Mouse (Mus musculus) liver, postnatal 0 days (tissue): Measurements from ENCODE around the gene Lats2. TPM values are rescaled to one million over a fixed set of nuclear protein-coding genes. Genes with fewer than 3 reads are reported as not detected.
"Not testable (repeated sequence)": the region's sequence is repeated elsewhere in the genome, so short reads cannot be mapped to it uniquely, and the experiment has no call there.

Source experiments
- ATAC-seq: fragments of 200-750 bp; cut with Nextera tagmentation; 2 replicates; pipeline ENCODE4 v1.8.0; 2017; ENCODE audit warnings: mild to moderate bottlenecking, moderate library complexity
- DNase-seq: peaks from one replicate; pipeline ENCODE4 v3.0.0-alpha.2; 2016
- H3K27ac ChIP-seq: fragments of 300-500 bp; sonication (generic); 2 replicates; pipeline ENCODE4 v1.5.1; 2014; ENCODE audit warnings: antibody characterized with exemption, moderate library complexity, mild to moderate bottlenecking, low read depth
- H3K27me3 ChIP-seq: fragments of 300-500 bp; sonication (generic); 2 replicates; pipeline ENCODE4 v1.6.1; 2014; ENCODE audit warnings: low read length, control low read depth, mixed read lengths; ENCODE audit not compliant: insufficient read depth
- H3K36me3 ChIP-seq: fragments of 300-500 bp; sonication (generic); replicated peaks from 2 replicates; pipeline ENCODE4 v1.6.1; 2014; ENCODE audit warnings: mild to moderate bottlenecking, control low read depth, low read length, moderate library complexity, mixed read lengths; ENCODE audit not compliant: insufficient read depth
- H3K4me1 ChIP-seq: fragments of 300-500 bp; sonication (generic); 2 replicates; pipeline ENCODE4 v1.6.1; 2014; ENCODE audit warnings: antibody characterized with exemption, mild to moderate bottlenecking, control low read depth; ENCODE audit not compliant: insufficient read depth
- H3K4me2 ChIP-seq: fragments of 300-500 bp; sonication (generic); 2 replicates; pipeline ENCODE4 v1.6.1; 2014; ENCODE audit warnings: low read depth, mild to moderate bottlenecking, low read length, moderate library complexity, mixed read lengths
- H3K4me3 ChIP-seq: fragments of 300-500 bp; sonication (generic); 2 replicates; pipeline ENCODE4 v1.5.1; 2014; ENCODE audit warnings: low read depth, low read length
- H3K9ac ChIP-seq: fragments of 300-500 bp; sonication (generic); replicated peaks from 2 replicates; pipeline ENCODE4 v1.6.1; 2014; ENCODE audit warnings: mild to moderate bottlenecking, moderate library complexity
- H3K9me3 ChIP-seq: fragments of 300-500 bp; sonication (generic); 2 replicates; pipeline ENCODE4 v1.6.1; 2016; ENCODE audit warnings: mild to moderate bottlenecking, control low read depth, low read length, mixed read lengths
- CTCF ChIP-seq: sonication (generic); IDR thresholded peaks from 2 replicates; pipeline ENCODE4 v1.5.1; 2016; ENCODE audit warnings: antibody characterized with exemption, low read depth
- EP300 ChIP-seq: IDR thresholded peaks from 2 replicates; pipeline ENCODE4 v1.6.1; 2016; ENCODE audit warnings: antibody characterized with exemption, low read depth, mild to moderate bottlenecking
- WGBS: fragments of 180-500 bp; shearing (Covaris S2); extraction: QIAGEN DNeasy Blood & Tissue Kit; methylation state at CpG from one replicate; pipeline ENCODE4 v1.1.7; 2014; ENCODE audit not compliant: insufficient replicate concordance; 5-methylcytosine and 5-hydroxymethylcytosine counted together
- polyA plus RNA-seq: library from polyadenylated mRNA; unstranded; fragments of >200 nt; fragmentation: Nextera tagmentation; extraction: Ambion mirVana; gene quantifications from 2 replicates; pipeline ENCODE4 v1.2.1, GENCODE M21; 2015

Gene Lats2
- polyA plus RNA-seq, 1 experiment from 2014 or later: 4.9 TPM

GRCm38 (mm10) chr14:57755661-57756060, 2.5 kb downstream of the Lats2 start:
- H3K27ac ChIP-seq: peak overlapping the region; percentile 68

GRCm38 (mm10) chr14:57753351-57753992, 4.7 kb downstream of the Lats2 start:
- DNase-seq (no peak), ATAC-seq (peak; percentile 14)
- peak overlapping the region; percentile 69 for H3K27ac ChIP-seq
- no peak overlapping the region for H3K9ac ChIP-seq
- H3K4me3 ChIP-seq: no peak overlapping the region
- TF ChIP-seq CTCF (no peak), EP300 (peak; percentile 89)
- no peaks in the 10 kb centered on the region for H3K9me3 ChIP-seq
- H3K4me2 ChIP-seq: peak overlapping the region; percentile 31; the same call in 1 of the 2 replicates
- H3K36me3 ChIP-seq: no peaks in the 10 kb centered on the region
- H3K27me3 ChIP-seq: no peaks in the 10 kb centered on the region
- 41% methylated on average over 9 of the region's 9 CpGs for WGBS
- H3K4me1 ChIP-seq: peaks cover 52% of the 10 kb centered on the region

More at GRCm38 (mm10) chr14:57755661-57756060, 2.5 kb downstream of the Lats2 start:
- Histone ChIP-seq H3K4me2 (peak overlapping the region; percentile 5; the same call in 1 of the 2 replicates), H3K27me3 (no peaks in the 10 kb centered on the region), H3K9me3 (no peaks in the 10 kb centered on the region), H3K4me1 (peaks cover 45% of the 10 kb centered on the region), H3K36me3 (no peaks in the 10 kb centered on the region), H3K9ac (no peak overlapping the region), H3K4me3 (no peak overlapping the region)
- TF ChIP-seq CTCF (no peak), EP300 (no peak)
- DNase-seq (no peak), ATAC-seq (peak; percentile 67)
- 54% methylated on average over 2 of the region's 2 CpGs for WGBS

- not testable (repeated sequence) for H3K4me3 ChIP-seq, H3K9me3 ChIP-seq, H3K27me3 ChIP-seq, H3K36me3 ChIP-seq, H3K9ac ChIP-seq, DNase-seq
- peak; percentile 56 for ATAC-seq
- Histone ChIP-seq H3K27ac (peak overlapping the region; percentile 65; the same call in 1 of the 2 replicates), H3K4me1 (peaks cover 50% of the 10 kb centered on the region), H3K4me2 (peak overlapping the region; percentile 16; the same call in 1 of the 2 replicates)
These were observed 7.2 kb downstream of the Lats2 start for GRCm38 (mm10) chr14:57751006-57751405.

GRCm38 (mm10) chr14:57749501-57749900, 8.7 kb downstream of the Lats2 start:
- no peak for DNase-seq
- ATAC-seq: no peak
- no peak overlapping the region for H3K4me3 ChIP-seq
- H3K27ac ChIP-seq: peak overlapping the region; percentile 23; the same call in 1 of the 2 replicates
- H3K4me1 ChIP-seq: peaks cover 41% of the 10 kb centered on the region
- TF ChIP-seq EP300 (no peak), CTCF (no peak)
- H3K9ac ChIP-seq: no peak overlapping the region
- no peaks in the 10 kb centered on the region for H3K27me3 ChIP-seq
- 56% methylated on average over 2 of the region's 2 CpGs for WGBS
- no peaks in the 10 kb centered on the region for H3K9me3 ChIP-seq
- H3K36me3 ChIP-seq: no peaks in the 10 kb centered on the region
- H3K4me2 ChIP-seq: no peak overlapping the region

- TF ChIP-seq CTCF: no peak
- TF ChIP-seq EP300: no peak
- 1% methylated on average over 60 of the region's 68 CpGs for WGBS
- H3K4me1 ChIP-seq: peaks cover 40% of the 10 kb centered on the region
- peak; percentile 93 for ATAC-seq
- peak; percentile 92 for DNase-seq
- peak within 1 kb of the TSS; percentile 97 for H3K27ac ChIP-seq
- H3K4me3 ChIP-seq: peak within 1 kb of the TSS; percentile 98
- H3K9me3 ChIP-seq: no peaks in the 10 kb centered on the region
- H3K4me2 ChIP-seq: peak within 1 kb of the TSS; percentile 90
- peaks cover 4% of the 10 kb centered on the region; the same call in 1 of the 2 replicates for H3K27me3 ChIP-seq
- peak within 1 kb of the TSS; percentile 92 for H3K9ac ChIP-seq
- H3K36me3 ChIP-seq: no peaks in the 10 kb centered on the region
These were observed 12.0 kb downstream of the Lats2 start, which contains the start of gene Gm49361 for GRCm38 (mm10) chr14:57746001-57746771. TSS of gene Gm49361 (minus strand) at chr14:57746103.

GRCm38 (mm10) chr14:57745291-57745969, 12.8 kb downstream of the Lats2 start:
- H3K9ac ChIP-seq: peak overlapping the region; percentile 92
- H3K4me3 ChIP-seq: peak overlapping the region; percentile 98
- under 1% methylated on average over 50 of the region's 103 CpGs for WGBS
- H3K36me3 ChIP-seq: no peaks in the 10 kb centered on the region
- TF ChIP-seq EP300 (no peak), CTCF (0 out of 2 replicates have a peak, but pooled peaks have one; percentile 9)
- ATAC-seq (peak; percentile 67), DNase-seq (peak; percentile 71)
- H3K4me1 ChIP-seq: peaks cover 38% of the 10 kb centered on the region
- H3K4me2 ChIP-seq: peak overlapping the region; percentile 90
- peaks cover 4% of the 10 kb centered on the region; the same call in 1 of the 2 replicates for H3K27me3 ChIP-seq
- H3K27ac ChIP-seq: peak overlapping the region; percentile 97
- H3K9me3 ChIP-seq: no peaks in the 10 kb centered on the region
